Mouse (Mus musculus) intestine, embryonic 14.5 days (tissue): ENCODE measurements around the gene Tm4sf4. TPM values are rescaled to one million over a fixed set of nuclear protein-coding genes. Genes with fewer than 3 reads are reported as not detected.

Experiments used
- ATAC-seq: fragments of 200-750 bp; cut with Nextera tagmentation; replicated peaks from 2 replicates; pipeline ENCODE4 v1.8.0; 2017; ENCODE audit warnings: low read depth, moderate number of reproducible peaks, moderate TSS enrichment, moderate library complexity; ENCODE audit not compliant: low FRiP score, low TSS enrichment
- DNase-seq: peaks from one replicate; pipeline ENCODE4 v3.0.0-alpha.2; 2018; ENCODE audit warnings: low spot score
- H3K27ac ChIP-seq: fragments of 300-500 bp; sonication (generic); 2 replicates; pipeline ENCODE4 v1.5.1; 2014; ENCODE audit warnings: low read depth, mild to moderate bottlenecking, control low read depth
- H3K27me3 ChIP-seq: fragments of 300-500 bp; sonication (generic); replicated peaks from 2 replicates; pipeline ENCODE4 v1.6.1; 2014; ENCODE audit warnings: low read length, control low read depth; ENCODE audit not compliant: control insufficient read depth, insufficient read depth
- H3K36me3 ChIP-seq: fragments of 300-500 bp; sonication (generic); 2 replicates; pipeline ENCODE4 v1.6.1; 2014; ENCODE audit warnings: low read length, control low read depth; ENCODE audit not compliant: control insufficient read depth, insufficient read depth
- H3K4me1 ChIP-seq: fragments of 300-500 bp; sonication (generic); replicated peaks from 2 replicates; pipeline ENCODE4 v1.6.1; 2014; ENCODE audit warnings: low read length, control low read depth, mixed read lengths; ENCODE audit not compliant: control insufficient read depth, insufficient read depth
- H3K4me2 ChIP-seq: fragments of 300-500 bp; sonication (generic); 2 replicates; pipeline ENCODE4 v1.6.1; 2014; ENCODE audit warnings: low read length
- H3K4me3 ChIP-seq: fragments of 300-500 bp; sonication (generic); 2 replicates; pipeline ENCODE4 v1.5.1; 2014; ENCODE audit warnings: low read depth, low read length, control low read depth, mixed read lengths
- H3K9ac ChIP-seq: fragments of 300-500 bp; sonication (generic); 2 replicates; pipeline ENCODE4 v1.6.1; 2014; ENCODE audit warnings: mild to moderate bottlenecking, low read length
- H3K9me3 ChIP-seq: fragments of 300-500 bp; sonication (generic); 2 replicates; pipeline ENCODE4 v1.6.1; 2016; ENCODE audit warnings: low read length, control low read depth; ENCODE audit not compliant: control insufficient read depth
- WGBS: fragments of 180-500 bp; shearing (Covaris S2); extraction: QIAGEN DNeasy Blood & Tissue Kit; methylation state at CpG from one replicate; pipeline ENCODE4 v1.1.7; 2014; 5-methylcytosine and 5-hydroxymethylcytosine counted together
- polyA plus RNA-seq: library from polyadenylated mRNA; unstranded; fragments of >200 nt; fragmentation: Nextera tagmentation; extraction: Ambion mirVana; gene quantifications from 2 replicates; pipeline ENCODE4 v1.2.1, GENCODE M21; 2014

Gene Tm4sf4
- polyA plus RNA-seq, 1 experiment from 2014 or later: 53.0 TPM

GRCm38 (mm10) chr3:57463302-57463701 lies 38.2 kb downstream of the Tm4sf4 start:
- peaks cover 30% of the 10 kb centered on the region for H3K36me3 ChIP-seq
- no peak overlapping the region for H3K4me2 ChIP-seq
- 0 out of 2 replicates have a peak, but pooled peaks cover 3% of the 10 kb centered on the region for H3K4me1 ChIP-seq
- H3K4me3 ChIP-seq: no peak overlapping the region
- H3K27me3 ChIP-seq: no peaks in the 10 kb centered on the region
- H3K9ac ChIP-seq: no peak overlapping the region
- H3K9me3 ChIP-seq: no peaks in the 10 kb centered on the region
- H3K27ac ChIP-seq: no peak overlapping the region
- 74% methylated on average over 4 of the region's 4 CpGs for WGBS
- ATAC-seq (no peak), DNase-seq (no peak)

GRCm38 (mm10) chr3:57466289-57466688 lies 41.2 kb downstream of the Tm4sf4 start:
- no peak for DNase-seq
- 58% methylated on average over 3 of the region's 3 CpGs for WGBS
- peaks cover 9% of the 10 kb centered on the region for H3K4me1 ChIP-seq

GRCm38 (mm10) chr3:57469325-57469724 lies 44.2 kb downstream of the Tm4sf4 start:
- Histone ChIP-seq H3K27me3 (no peaks in the 10 kb centered on the region), H3K36me3 (no peaks in the 10 kb centered on the region), H3K4me3 (no peak overlapping the region), H3K4me2 (no peak overlapping the region), H3K9ac (no peak overlapping the region), H3K9me3 (no peaks in the 10 kb centered on the region), H3K4me1 (peaks cover 20% of the 10 kb centered on the region), H3K27ac (no peak overlapping the region)
- WGBS: 97% methylated on average over 3 of the region's 3 CpGs
- DNase-seq (no peak), ATAC-seq (no peak)

More at GRCm38 (mm10) chr3:57466289-57466688, 41.2 kb downstream of the Tm4sf4 start:
- no peak for ATAC-seq
- Histone ChIP-seq H3K27me3 (no peaks in the 10 kb centered on the region), H3K4me3 (no peak overlapping the region), H3K9me3 (no peaks in the 10 kb centered on the region), H3K9ac (no peak overlapping the region), H3K36me3 (peaks cover 19% of the 10 kb centered on the region), H3K4me2 (no peak overlapping the region), H3K27ac (no peak overlapping the region)

GRCm38 (mm10) chr3:57470326-57470725 lies 45.2 kb downstream of the Tm4sf4 start:
- H3K4me1 ChIP-seq: peaks cover 20% of the 10 kb centered on the region
- WGBS: 12% methylated on average over 5 of the region's 5 CpGs
- no peak overlapping the region for H3K9ac ChIP-seq
- no peaks in the 10 kb centered on the region for H3K27me3 ChIP-seq
- H3K4me2 ChIP-seq: peak overlapping the region; percentile 35
- no peaks in the 10 kb centered on the region for H3K36me3 ChIP-seq
- H3K27ac ChIP-seq: peak overlapping the region; percentile 74
- peak; percentile 45; the same call in 1 of the 2 replicates for ATAC-seq
- no peaks in the 10 kb centered on the region for H3K9me3 ChIP-seq
- DNase-seq: peak; percentile 60
- H3K4me3 ChIP-seq: no peak overlapping the region

GRCm38 (mm10) chr3:57470981-57471601 lies 46.0 kb downstream of the Tm4sf4 start:
- Histone ChIP-seq H3K36me3 (0 out of 2 replicates have a peak, but pooled peaks cover 2% of the 10 kb centered on the region), H3K4me2 (peak overlapping the region; percentile 35), H3K4me1 (peaks cover 17% of the 10 kb centered on the region), H3K4me3 (no peak overlapping the region), H3K9ac (no peak overlapping the region), H3K9me3 (no peaks in the 10 kb centered on the region), H3K27me3 (no peaks in the 10 kb centered on the region), H3K27ac (peak overlapping the region; percentile 74)
- ATAC-seq: peak; percentile 63
- 11% methylated on average over 15 of the region's 15 CpGs for WGBS
- peak; percentile 67 for DNase-seq

GRCm38 (mm10) chr3:57472407-57472806 lies 47.3 kb downstream of the Tm4sf4 start:
- Histone ChIP-seq H3K27ac (no peak overlapping the region), H3K27me3 (no peaks in the 10 kb centered on the region), H3K9ac (no peak overlapping the region), H3K9me3 (no peaks in the 10 kb centered on the region), H3K4me2 (no peak overlapping the region), H3K4me1 (peaks cover 17% of the 10 kb centered on the region), H3K4me3 (no peak overlapping the region), H3K36me3 (peaks cover 9% of the 10 kb centered on the region; the same call in 1 of the 2 replicates)
- DNase-seq (no peak), ATAC-seq (no peak)
- 50% methylated on average over 4 of the region's 4 CpGs for WGBS

GRCm38 (mm10) chr3:57474421-57474820 lies 49.3 kb downstream of the Tm4sf4 start:
- no peak overlapping the region for H3K4me2 ChIP-seq
- H3K4me1 ChIP-seq: peaks cover 17% of the 10 kb centered on the region
- peaks cover 9% of the 10 kb centered on the region; the same call in 1 of the 2 replicates for H3K36me3 ChIP-seq
- no peak overlapping the region for H3K27ac ChIP-seq
- no peak overlapping the region for H3K9ac ChIP-seq
- H3K4me3 ChIP-seq: no peak overlapping the region
- H3K27me3 ChIP-seq: no peaks in the 10 kb centered on the region
- DNase-seq: no peak
- 91% methylated on average over 8 of the region's 8 CpGs for WGBS
- no peak for ATAC-seq
- no peaks in the 10 kb centered on the region for H3K9me3 ChIP-seq

- no peak overlapping the region for H3K9ac ChIP-seq
Measured at GRCm38 (mm10) chr3:57480640-57481039, 55.5 kb downstream of the Tm4sf4 start.

GRCm38 (mm10) chr3:57481981-57482380 lies 56.9 kb downstream of the Tm4sf4 start:
- Histone ChIP-seq H3K4me2 (no peak overlapping the region), H3K9me3 (no peaks in the 10 kb centered on the region), H3K27ac (no peak overlapping the region), H3K36me3 (no peaks in the 10 kb centered on the region; the same call in 1 of the 2 replicates), H3K4me1 (peaks cover 8% of the 10 kb centered on the region; the same call in 1 of the 2 replicates), H3K9ac (no peak overlapping the region), H3K27me3 (no peaks in the 10 kb centered on the region), H3K4me3 (no peak overlapping the region)
- DNase-seq (no peak), ATAC-seq (no peak)
- 82% methylated on average over 5 of the region's 5 CpGs for WGBS

More at GRCm38 (mm10) chr3:57480640-57481039, 55.5 kb downstream of the Tm4sf4 start:
- DNase-seq (no peak), ATAC-seq (no peak)
- 65% methylated on average over 4 of the region's 4 CpGs for WGBS
- H3K4me1 ChIP-seq: no peaks in the 10 kb centered on the region
- no peak overlapping the region for H3K27ac ChIP-seq
- no peak overlapping the region for H3K4me2 ChIP-seq
- peaks cover 9% of the 10 kb centered on the region; the same call in 1 of the 2 replicates for H3K36me3 ChIP-seq
- no peaks in the 10 kb centered on the region for H3K9me3 ChIP-seq
- no peaks in the 10 kb centered on the region for H3K27me3 ChIP-seq
- H3K4me3 ChIP-seq: no peak overlapping the region
